Mouse (Mus musculus) left cerebral cortex, adult 9 months (tissue): ENCODE measurements at regions not wholly inside any gene's neighbourhood (a gene's known extent, or its start where the extent isn't known, plus 50 kb on each side); places are given as distances from the start of the nearest gene placed in this dataset.

Source experiments
- DNase-seq, 2 experiments: peaks; one replicate each; pipeline ENCODE4 v3.0.0; 2022; ENCODE audit warnings: low spot score in 2 of 2

GRCm38 (mm10) chr5:60599460-60600299 is 1208.9 kb upstream of the G6pd2 start:
- DNase-seq = no peak

DNA sequence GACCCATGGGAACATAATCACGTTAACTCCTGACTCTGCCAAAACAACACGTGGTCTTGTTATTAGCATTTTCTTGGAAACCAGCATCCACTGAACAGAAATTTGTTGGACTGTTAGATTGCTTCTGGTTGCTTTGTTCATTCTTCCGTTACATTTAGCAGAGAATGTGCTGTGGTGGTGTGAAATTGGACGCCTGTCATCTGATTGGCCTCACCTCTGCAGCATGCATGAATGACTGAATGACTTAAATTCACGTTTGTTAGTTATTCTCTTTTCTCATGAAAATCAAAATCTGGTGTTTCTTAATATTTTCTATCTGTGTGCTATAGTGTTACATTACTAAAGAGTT is 1208.3 kb upstream of the G6pd2 start:
- no peak for DNase-seq

GRCm38 (mm10) chr5:60608943-60609614 is 1199.5 kb upstream of the G6pd2 start:
- DNase-seq = peak; percentile 3 to 76
